Mouse (Mus musculus) neural tube, embryonic 15.5 days (tissue): Measurements from ENCODE around the gene Ppox. TPM values are rescaled to one million over a fixed set of nuclear protein-coding genes. Genes with fewer than 3 reads are reported as not detected.

Experiments used
- ATAC-seq: fragments of 200-750 bp; cut with Nextera tagmentation; 2 replicates; pipeline ENCODE4 v1.8.0; 2017; ENCODE audit warnings: mild to moderate bottlenecking, moderate TSS enrichment, moderate library complexity; ENCODE audit not compliant: low FRiP score
- H3K27ac ChIP-seq: fragments of 300-500 bp; sonication (generic); replicated peaks from 2 replicates; pipeline ENCODE4 v1.5.1; 2015; ENCODE audit warnings: mild to moderate bottlenecking, inconsistent platforms
- H3K27me3 ChIP-seq: fragments of 300-500 bp; sonication (generic); replicated peaks from 2 replicates; pipeline ENCODE4 v1.6.1; 2015; ENCODE audit warnings: inconsistent platforms
- H3K36me3 ChIP-seq: fragments of 300-500 bp; sonication (generic); 2 replicates; pipeline ENCODE4 v1.6.1; 2015; ENCODE audit warnings: inconsistent platforms
- H3K4me1 ChIP-seq: fragments of 300-500 bp; sonication (generic); 2 replicates; pipeline ENCODE4 v1.6.1; 2015; ENCODE audit warnings: inconsistent platforms
- H3K4me2 ChIP-seq: fragments of 300-500 bp; sonication (generic); 2 replicates; pipeline ENCODE4 v1.6.1; 2015; ENCODE audit warnings: inconsistent platforms, mild to moderate bottlenecking, moderate library complexity
- H3K4me3 ChIP-seq: fragments of 300-500 bp; sonication (generic); replicated peaks from 2 replicates; pipeline ENCODE4 v1.5.1; 2015; ENCODE audit warnings: mild to moderate bottlenecking, inconsistent platforms
- H3K9ac ChIP-seq: fragments of 300-500 bp; sonication (generic); replicated peaks from 2 replicates; pipeline ENCODE4 v1.6.1; 2015; ENCODE audit warnings: mild to moderate bottlenecking, inconsistent platforms
- H3K9me3 ChIP-seq: fragments of 300-500 bp; sonication (generic); replicated peaks from 2 replicates; pipeline ENCODE4 v1.6.1; 2016; ENCODE audit warnings: inconsistent platforms
- WGBS: fragments of 180-500 bp; shearing (Covaris S2); methylation state at CpG from one replicate; pipeline ENCODE4 v1.1.7; 2015; ENCODE audit warnings: mixed read lengths; 5-methylcytosine and 5-hydroxymethylcytosine counted together
- polyA plus RNA-seq: library from polyadenylated mRNA; unstranded; fragments of >200 nt; fragmentation: Nextera tagmentation; extraction: Ambion mirVana; gene quantifications from 2 replicates; pipeline ENCODE4 v1.2.1, GENCODE M21; 2015

Ppox gene
- polyA plus RNA-seq, 1 experiment from 2014 or later: 42.7 TPM

GRCm38 (mm10) chr1:171234538-171234937, 46.4 kb downstream of the Ppox start:
- H3K4me3 ChIP-seq: no peak overlapping the region
- H3K4me1 ChIP-seq: no peaks in the 10 kb centered on the region
- H3K9ac ChIP-seq: no peak overlapping the region
- peaks cover 56% of the 10 kb centered on the region for H3K36me3 ChIP-seq
- no peak overlapping the region for H3K4me2 ChIP-seq
- H3K9me3 ChIP-seq: no peaks in the 10 kb centered on the region
- no peak for ATAC-seq
- WGBS: 81% methylated on average over 4 of the region's 4 CpGs
- H3K27me3 ChIP-seq: no peaks in the 10 kb centered on the region
- H3K27ac ChIP-seq: no peak overlapping the region

DNA sequence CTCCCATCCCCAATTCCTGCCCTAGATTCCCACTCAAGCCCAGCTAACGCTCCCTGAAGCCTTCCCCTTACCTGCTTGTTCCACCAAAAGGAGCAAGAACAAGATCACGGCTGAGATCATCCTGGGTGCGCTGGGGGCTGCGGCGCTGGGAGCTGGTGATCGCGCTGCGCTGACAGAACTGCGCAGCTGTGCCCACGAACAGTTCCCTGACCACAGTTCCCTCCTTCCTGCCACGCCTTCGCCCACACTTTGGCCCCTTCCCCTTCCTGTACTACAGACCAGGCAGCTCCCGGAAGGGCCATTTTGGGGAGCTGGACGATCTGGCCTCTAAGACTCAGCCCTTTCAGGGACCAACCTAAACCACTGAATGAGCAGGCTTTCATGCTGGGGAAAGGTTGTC, 46.9 kb downstream of the Ppox start, which contains the start of gene Fcer1g:
Gene Fcer1g, minus strand, starts transcription at position 240 of the 400 bp plus-strand sequence.
- peaks cover 53% of the 10 kb centered on the region for H3K36me3 ChIP-seq
- H3K27ac ChIP-seq: no peak within 1 kb of the TSS
- H3K27me3 ChIP-seq: no peaks in the 10 kb centered on the region
- WGBS: 89% methylated on average over 14 of the region's 14 CpGs
- no peaks in the 10 kb centered on the region for H3K4me1 ChIP-seq
- H3K9ac ChIP-seq: no peak within 1 kb of the TSS
- H3K4me3 ChIP-seq: no peak within 1 kb of the TSS
- H3K4me2 ChIP-seq: no peak within 1 kb of the TSS
- ATAC-seq: no peak
- no peaks in the 10 kb centered on the region for H3K9me3 ChIP-seq

DNA sequence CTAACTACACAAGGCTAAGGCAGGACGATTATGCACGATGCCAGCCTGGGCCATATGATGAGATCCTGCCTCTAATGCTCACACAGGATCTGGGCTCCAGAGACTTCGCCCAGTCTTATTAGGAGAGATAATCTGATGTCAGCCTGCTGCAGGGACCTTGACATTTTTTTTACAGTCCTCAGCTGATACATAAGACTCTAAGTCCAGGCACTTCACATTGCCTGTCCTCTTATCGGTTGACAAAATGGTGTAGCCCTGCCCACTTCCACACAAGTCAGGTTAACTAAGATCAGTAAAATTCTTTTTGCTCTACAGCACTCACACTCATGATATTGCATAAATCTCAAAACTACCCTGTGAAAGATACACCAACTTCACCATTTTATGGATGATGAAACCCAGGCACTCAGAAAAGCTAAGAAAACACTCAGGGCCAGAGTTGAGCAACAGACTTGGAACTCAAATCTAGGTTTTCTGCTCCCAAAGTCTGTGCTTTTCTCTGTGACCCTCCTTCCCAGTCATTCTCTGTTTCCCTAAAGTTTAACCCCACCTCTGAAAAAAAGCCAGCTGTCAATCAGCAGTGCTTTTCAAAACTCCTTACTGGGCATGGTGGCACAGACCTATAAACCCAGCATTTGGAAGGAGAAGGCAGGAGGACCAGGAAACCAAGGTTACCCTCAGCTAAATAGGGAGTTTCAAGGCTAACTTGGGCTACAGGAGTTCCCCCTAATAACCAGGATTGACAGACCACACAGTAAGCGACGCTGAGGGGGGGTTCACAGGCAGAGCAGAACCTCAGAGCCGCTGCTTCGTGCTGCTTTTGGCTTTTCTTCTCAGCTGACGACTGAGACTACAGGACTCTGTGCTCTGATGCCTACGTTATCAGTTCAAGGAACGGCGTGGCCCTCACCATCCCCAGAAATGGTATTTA, 47.9 kb downstream of the Ppox start:
- no peaks in the 10 kb centered on the region for H3K9me3 ChIP-seq
- H3K27ac ChIP-seq: no peak overlapping the region
- H3K4me1 ChIP-seq: no peaks in the 10 kb centered on the region
- H3K9ac ChIP-seq: no peak overlapping the region
- no peak overlapping the region for H3K4me3 ChIP-seq
- 87% methylated on average over 12 of the region's 12 CpGs for WGBS
- no peak for ATAC-seq
- H3K4me2 ChIP-seq: no peak overlapping the region
- H3K27me3 ChIP-seq: no peaks in the 10 kb centered on the region
- peaks cover 44% of the 10 kb centered on the region for H3K36me3 ChIP-seq

DNA sequence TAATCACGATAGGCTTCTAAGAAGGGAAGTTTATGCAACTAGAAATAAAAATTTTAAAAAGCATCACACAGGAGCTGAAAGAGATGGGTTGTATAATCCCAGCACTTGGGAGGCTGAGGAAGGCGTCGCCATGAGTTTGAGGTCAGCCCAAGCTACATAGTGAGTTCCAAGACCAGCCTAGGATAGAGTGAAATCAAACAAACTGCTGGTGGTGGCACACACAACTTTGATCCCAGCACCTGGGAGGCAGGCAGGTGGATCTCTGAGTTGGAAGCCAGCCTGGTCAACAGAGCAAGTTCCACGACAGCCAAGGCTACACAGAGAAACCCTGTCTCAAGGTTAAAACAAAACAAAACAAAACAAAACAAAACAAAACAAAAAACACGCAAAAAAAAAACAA, 48.6 kb downstream of the Ppox start:
- no peak overlapping the region for H3K4me2 ChIP-seq
- H3K36me3 ChIP-seq: peaks cover 37% of the 10 kb centered on the region
- no peak overlapping the region for H3K27ac ChIP-seq
- H3K4me1 ChIP-seq: no peaks in the 10 kb centered on the region
- no peak for ATAC-seq
- H3K27me3 ChIP-seq: no peaks in the 10 kb centered on the region
- no peak overlapping the region for H3K4me3 ChIP-seq
- no peaks in the 10 kb centered on the region for H3K9me3 ChIP-seq
- H3K9ac ChIP-seq: no peak overlapping the region
- 87% methylated on average over 5 of the region's 5 CpGs for WGBS

DNA sequence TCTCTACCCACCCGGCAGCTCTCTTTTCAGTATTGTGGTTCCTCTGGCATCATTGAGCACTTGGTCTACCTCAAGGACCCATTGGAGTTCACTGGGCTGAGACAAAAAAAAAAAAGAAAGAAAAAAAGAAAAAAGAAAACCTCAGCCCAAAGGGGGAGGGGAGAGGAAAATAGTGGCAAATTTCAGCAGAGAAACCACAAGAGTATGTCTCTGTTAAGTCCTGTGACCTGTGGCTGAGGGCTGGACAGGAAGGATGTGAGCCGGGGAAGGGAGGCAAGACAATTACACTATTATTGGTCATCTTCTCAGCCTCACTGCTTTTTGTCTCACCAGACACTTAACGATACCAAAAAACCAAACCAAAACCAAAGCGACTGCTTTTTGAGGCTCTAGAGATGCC, 49.1 kb downstream of the Ppox start:
- WGBS: 83% methylated on average over 4 of the region's 4 CpGs

GRCm38 (mm10) chr1:171230215-171230614, 50.8 kb downstream of the Ppox start:
- no peak overlapping the region for H3K9ac ChIP-seq
- 73% methylated on average over 3 of the region's 3 CpGs for WGBS
- H3K9me3 ChIP-seq: no peaks in the 10 kb centered on the region
- no peaks in the 10 kb centered on the region for H3K27me3 ChIP-seq
- peaks cover 18% of the 10 kb centered on the region for H3K36me3 ChIP-seq
- H3K4me2 ChIP-seq: no peak overlapping the region
- H3K4me1 ChIP-seq: no peaks in the 10 kb centered on the region
- ATAC-seq: no peak
- H3K27ac ChIP-seq: no peak overlapping the region
- no peak overlapping the region for H3K4me3 ChIP-seq

More for the DNA sequence above, 49.1 kb downstream of the Ppox start:
- no peak overlapping the region for H3K4me2 ChIP-seq
- H3K27ac ChIP-seq: no peak overlapping the region
- no peak overlapping the region for H3K4me3 ChIP-seq
- H3K9ac ChIP-seq: no peak overlapping the region
- H3K4me1 ChIP-seq: no peaks in the 10 kb centered on the region
- no peaks in the 10 kb centered on the region for H3K9me3 ChIP-seq
- peaks cover 32% of the 10 kb centered on the region for H3K36me3 ChIP-seq
- H3K27me3 ChIP-seq: no peaks in the 10 kb centered on the region
- ATAC-seq: no peak

- H3K9ac ChIP-seq: no peak overlapping the region
- H3K27ac ChIP-seq: no peak overlapping the region
- H3K9me3 ChIP-seq: no peaks in the 10 kb centered on the region
- no peaks in the 10 kb centered on the region for H3K27me3 ChIP-seq
- H3K36me3 ChIP-seq: peaks cover 13% of the 10 kb centered on the region
- WGBS: 57% methylated on average over 6 of the region's 6 CpGs
- no peaks in the 10 kb centered on the region for H3K4me1 ChIP-seq
- H3K4me2 ChIP-seq: no peak overlapping the region
- no peak for ATAC-seq
- no peak overlapping the region for H3K4me3 ChIP-seq
These were observed 51.2 kb downstream of the Ppox start for GRCm38 (mm10) chr1:171229750-171230149.

DNA sequence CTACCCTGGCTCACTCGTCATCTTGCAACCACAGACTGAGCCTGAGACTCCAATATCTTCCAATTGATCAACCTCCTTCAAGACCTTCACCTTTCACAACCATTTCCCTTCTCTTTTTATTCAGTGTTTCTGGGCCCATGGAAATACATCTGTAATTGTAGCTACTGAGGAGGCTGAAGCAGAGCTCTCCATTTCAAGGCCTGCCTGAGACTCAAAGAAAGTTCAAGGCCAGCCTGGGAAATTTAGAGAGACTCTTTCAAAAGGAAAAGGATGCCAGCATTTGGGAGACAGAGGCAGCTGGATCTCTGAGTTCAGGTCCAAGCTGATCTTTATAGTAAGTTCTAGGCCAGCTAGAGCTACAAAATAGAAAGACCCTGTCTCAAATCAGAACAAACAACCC, 53.1 kb downstream of the Ppox start:
- no peak for ATAC-seq
- no peak overlapping the region for H3K27ac ChIP-seq
- 78% methylated on average over 1 of the region's 1 CpGs for WGBS

DNA sequence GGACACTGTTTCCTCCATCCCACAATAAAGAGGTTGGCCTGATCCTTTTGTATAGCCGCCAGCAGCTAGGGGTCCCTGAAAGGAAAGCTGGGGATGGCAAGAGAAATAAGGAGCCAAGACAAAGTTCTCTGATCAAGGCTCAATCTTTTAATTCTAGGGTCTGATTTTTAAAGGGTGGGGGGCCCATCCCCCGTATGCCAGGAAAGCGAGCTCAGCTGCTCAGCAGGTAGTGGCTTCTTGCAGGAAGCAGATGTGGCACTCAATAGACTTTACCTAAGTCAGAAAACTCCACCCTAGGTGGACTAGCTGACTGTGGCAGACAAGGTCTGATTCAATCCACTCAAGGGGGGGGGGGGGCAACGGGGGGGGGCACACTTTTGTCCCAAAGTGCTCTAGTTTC, 54.2 kb downstream of the Ppox start:
- no peaks in the 10 kb centered on the region for H3K9me3 ChIP-seq
- no peak overlapping the region for H3K9ac ChIP-seq
- no peaks in the 10 kb centered on the region for H3K36me3 ChIP-seq
- no peak for ATAC-seq
- peaks cover 5% of the 10 kb centered on the region for H3K4me1 ChIP-seq
- no peak overlapping the region for H3K4me2 ChIP-seq
- H3K4me3 ChIP-seq: no peak overlapping the region
- no peak overlapping the region for H3K27ac ChIP-seq
- H3K27me3 ChIP-seq: no peaks in the 10 kb centered on the region
- 55% methylated on average over 4 of the region's 4 CpGs for WGBS

More for the DNA sequence above, 53.1 kb downstream of the Ppox start:
- Histone ChIP-seq H3K27me3 (no peaks in the 10 kb centered on the region), H3K4me2 (no peak overlapping the region), H3K4me1 (peaks cover under 1% of the 10 kb centered on the region), H3K9me3 (no peaks in the 10 kb centered on the region), H3K36me3 (no peaks in the 10 kb centered on the region), H3K4me3 (no peak overlapping the region), H3K9ac (no peak overlapping the region)

Other genes with a start within 250 kb of the Ppox start
- gene Fcgr3, start 216.3 kb downstream of the Ppox start, polyA plus RNA-seq: 11.5 and 11.8 TPM in 2 replicates
- 4.4 and 6.3 TPM in 2 replicates for gene Cfap126, start 167.3 kb downstream of the Ppox start, polyA plus RNA-seq
- 311 and 314 TPM in 2 replicates for gene Sdhc, start 130.6 kb downstream of the Ppox start, polyA plus RNA-seq
- 8.8 and 11.0 TPM in 2 replicates for gene Mpz, start 130.5 kb downstream of the Ppox start, polyA plus RNA-seq
- 34.0 and 39.1 TPM in 2 replicates for gene Pcp4l1, start 84.9 kb downstream of the Ppox start, polyA plus RNA-seq
- gene Nr1i3, start 67.2 kb downstream of the Ppox start, polyA plus RNA-seq: 0.38 and 0.52 TPM in 2 replicates
- 51.0 and 60.0 TPM in 2 replicates for gene Tomm40l, start 58.7 kb downstream of the Ppox start, polyA plus RNA-seq
- 11.1 and 12.9 TPM in 2 replicates for gene Apoa2, start 56.1 kb downstream of the Ppox start, polyA plus RNA-seq
- gene Fcer1g, start 46.8 kb downstream of the Ppox start, polyA plus RNA-seq: 32.0 and 46.6 TPM in 2 replicates
- gene Adamts4, start 30.8 kb downstream of the Ppox start, polyA plus RNA-seq: 3.3 and 3.6 TPM in 2 replicates
- 237 and 260 TPM in 2 replicates for gene Ndufs2, start 29.8 kb downstream of the Ppox start, polyA plus RNA-seq
- gene B4galt3, start 10.9 kb downstream of the Ppox start, polyA plus RNA-seq: 90.6 and 97.6 TPM in 2 replicates
- 87.4 and 91.6 TPM in 2 replicates for gene Usp21, start 6.8 kb upstream of the Ppox start, polyA plus RNA-seq
- gene Ufc1, start 13.8 kb upstream of the Ppox start, polyA plus RNA-seq: 115 and 119 TPM in 2 replicates
- 44.1 and 49.9 TPM in 2 replicates for gene Dedd, start 48.0 kb upstream of the Ppox start, polyA plus RNA-seq
- gene Nit1, start 64.5 kb upstream of the Ppox start, polyA plus RNA-seq: 53.0 and 53.1 TPM in 2 replicates
- gene Pfdn2, start 64.5 kb upstream of the Ppox start, polyA plus RNA-seq: 146 and 162 TPM in 2 replicates
- 4.0 and 4.1 TPM in 2 replicates for gene Klhdc9, start 79.6 kb upstream of the Ppox start, polyA plus RNA-seq
- 3.7 and 5.6 TPM in 2 replicates for gene Nectin4, start 88.9 kb upstream of the Ppox start, polyA plus RNA-seq
- 0.88 and 6.0 TPM in 2 replicates for gene Arhgap30, start 107.8 kb upstream of the Ppox start, polyA plus RNA-seq
- gene Usf1, start 130.1 kb upstream of the Ppox start, polyA plus RNA-seq: 131 and 149 TPM in 2 replicates
- 4.9 and 6.2 TPM in 2 replicates for gene Tstd1, start 137.7 kb upstream of the Ppox start, polyA plus RNA-seq
- 11.8 and 27.5 TPM in 2 replicates for gene F11r, start 156.3 kb upstream of the Ppox start, polyA plus RNA-seq
- 30.6 and 34.7 TPM in 2 replicates for gene Alyref2, start 222.3 kb upstream of the Ppox start, polyA plus RNA-seq